Mouse (Mus musculus) adrenal gland, adult 2 months (tissue): ENCODE measurements at regions not wholly inside any gene's neighbourhood (a gene's known extent, or its start where the extent isn't known, plus 50 kb on each side); places are given as distances from the start of the nearest gene placed in this dataset.

Experiments
- DNase-seq: peaks from one replicate; pipeline ENCODE4 v3.0.0; 2021

GRCm38 (mm10) chr6:117570346-117570745 lies 270.6 kb upstream of the Zfp637 start:
- DNase-seq: no peak

- DNase-seq: no peak
These were observed 270.2 kb upstream of the Zfp637 start for GRCm38 (mm10) chr6:117570791-117571190.

GRCm38 (mm10) chr6:117572006-117572405 lies 269.0 kb upstream of the Zfp637 start:
- no peak for DNase-seq

DNA sequence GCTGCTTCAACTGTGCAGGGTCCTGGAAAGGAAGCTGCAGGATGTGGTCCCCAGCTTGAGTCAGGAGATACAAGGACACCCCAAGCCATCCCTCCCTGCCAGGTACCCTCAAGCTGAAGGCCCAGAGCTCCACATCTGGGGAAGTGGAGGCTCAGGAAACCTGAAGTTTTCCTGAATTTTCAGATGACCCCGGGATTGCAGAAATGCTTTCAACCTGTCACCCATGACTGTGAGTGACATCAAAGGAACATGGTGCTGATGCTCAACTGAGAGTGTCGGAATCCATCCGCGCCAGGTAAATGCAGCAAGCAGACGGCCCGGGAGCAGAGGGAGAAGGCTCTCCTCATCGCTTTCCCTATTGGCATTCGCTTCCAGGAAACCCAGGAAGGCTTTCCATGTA lies 267.6 kb upstream of the Zfp637 start:
- no peak for DNase-seq

GRCm38 (mm10) chr6:117574146-117574545 lies 266.8 kb upstream of the Zfp637 start:
- no peak for DNase-seq

DNA sequence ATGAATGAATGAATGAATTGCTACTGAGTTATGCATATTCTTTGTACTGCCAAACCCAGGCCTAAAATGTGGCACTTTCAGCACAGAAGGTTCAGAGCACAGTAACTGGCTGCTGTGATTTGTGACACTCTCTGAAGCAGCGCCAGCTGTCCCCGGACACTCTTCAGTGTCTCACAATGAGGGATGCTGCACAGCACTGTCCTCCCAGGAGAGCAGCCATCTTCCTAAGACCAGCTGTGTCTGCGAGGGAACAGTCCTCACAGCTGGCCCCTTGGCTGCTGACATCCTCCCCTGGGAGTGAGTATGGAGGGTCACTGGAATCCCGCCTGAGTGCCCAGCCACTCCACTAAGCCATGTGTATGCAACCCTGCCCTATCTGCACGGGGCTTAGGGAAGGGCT lies 265.9 kb upstream of the Zfp637 start:
- no peak for DNase-seq

- no peak for DNase-seq
These were observed 265.0 kb upstream of the Zfp637 start for GRCm38 (mm10) chr6:117576021-117576420.

DNA sequence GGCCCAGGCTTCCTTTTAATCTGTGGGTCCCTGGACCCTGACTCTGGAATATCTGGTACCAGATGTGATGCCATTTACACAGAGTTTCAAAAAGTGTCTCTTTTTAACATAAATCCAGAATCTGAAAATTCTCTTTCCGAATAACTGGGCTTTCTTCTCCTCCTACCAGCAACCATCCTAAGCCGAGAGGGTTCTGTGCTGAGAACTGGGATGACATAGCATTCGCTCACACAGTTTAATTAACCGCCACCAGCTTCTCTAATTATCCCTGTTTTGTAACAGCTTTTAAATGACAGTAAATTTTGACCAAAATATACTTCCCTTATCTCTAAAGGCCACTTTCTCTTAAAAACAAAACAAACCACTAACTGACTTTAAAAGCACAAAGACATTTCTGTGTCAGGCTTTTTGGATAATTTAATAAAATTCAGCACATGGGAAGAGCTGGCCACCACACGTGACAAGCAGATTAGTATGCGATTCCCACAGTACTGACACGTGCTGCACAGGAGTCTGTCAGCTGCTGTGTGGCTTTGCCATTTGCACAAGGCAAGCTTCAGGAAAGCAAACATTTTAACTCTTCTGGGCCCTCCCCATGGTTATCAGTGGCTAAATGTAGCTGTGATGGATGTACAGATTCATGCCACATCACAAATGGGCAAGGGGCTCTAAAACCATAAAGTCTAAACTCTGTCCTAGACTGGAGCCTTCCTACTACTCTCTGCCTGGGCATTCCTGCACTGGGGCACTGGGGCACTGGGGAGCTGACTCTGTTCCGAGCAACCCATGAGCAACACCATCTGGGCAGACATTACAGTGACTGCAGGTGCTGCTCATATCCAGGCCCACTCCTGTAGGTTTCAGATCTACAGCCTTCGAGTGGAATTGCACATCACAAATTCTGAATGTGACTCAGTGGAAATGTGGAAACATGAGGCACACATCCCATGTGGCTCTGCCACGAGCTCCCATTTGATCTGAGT lies 263.1 kb upstream of the Zfp637 start:
- DNase-seq: no peak

DNA sequence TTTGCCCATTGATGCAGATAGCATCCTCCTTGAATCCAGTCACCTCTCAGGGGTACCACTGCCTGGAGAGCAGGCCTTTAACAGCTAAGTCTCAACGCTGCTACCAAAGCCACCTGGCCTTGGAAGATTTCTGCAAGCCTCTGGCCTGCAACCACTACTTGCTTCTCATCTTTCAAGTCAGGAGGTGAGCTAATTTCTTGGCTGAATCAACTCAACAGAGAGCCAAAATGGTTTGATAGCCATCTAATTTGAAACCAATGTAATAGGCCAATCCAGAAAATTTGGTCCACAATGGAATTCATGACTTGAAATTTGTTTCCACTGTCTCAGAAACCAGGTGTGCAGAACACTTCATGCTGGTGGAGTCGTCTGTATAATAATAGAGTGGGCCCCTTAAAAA lies 260.0 kb upstream of the Zfp637 start:
- DNase-seq: no peak

GRCm38 (mm10) chr6:117583121-117583520 lies 257.9 kb upstream of the Zfp637 start:
- DNase-seq: no peak

GRCm38 (mm10) chr6:117584563-117584962 lies 256.4 kb upstream of the Zfp637 start:
- no peak for DNase-seq

- no peak for DNase-seq
These were observed 244.7 kb upstream of the Zfp637 start for GRCm38 (mm10) chr6:117596166-117596840.

DNA sequence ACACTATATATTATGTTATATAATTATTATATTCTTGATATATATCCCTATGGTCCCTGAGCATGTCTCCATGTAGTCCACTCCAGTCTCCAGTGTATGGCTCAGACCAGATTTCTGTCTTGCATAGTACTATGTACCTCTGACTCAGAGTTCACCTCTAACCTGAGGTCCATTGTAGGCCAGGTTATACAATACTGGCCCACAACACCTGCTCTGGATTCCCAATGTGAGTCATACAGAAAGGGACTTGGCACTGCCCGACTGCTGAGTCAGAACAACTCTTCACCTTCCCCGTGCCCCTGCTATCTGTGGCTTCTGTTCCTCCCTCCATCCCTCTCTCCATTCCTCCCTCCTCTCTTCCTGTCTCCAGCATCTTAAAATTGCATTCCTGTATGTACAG lies 236.1 kb upstream of the Zfp637 start:
- DNase-seq: no peak

DNA sequence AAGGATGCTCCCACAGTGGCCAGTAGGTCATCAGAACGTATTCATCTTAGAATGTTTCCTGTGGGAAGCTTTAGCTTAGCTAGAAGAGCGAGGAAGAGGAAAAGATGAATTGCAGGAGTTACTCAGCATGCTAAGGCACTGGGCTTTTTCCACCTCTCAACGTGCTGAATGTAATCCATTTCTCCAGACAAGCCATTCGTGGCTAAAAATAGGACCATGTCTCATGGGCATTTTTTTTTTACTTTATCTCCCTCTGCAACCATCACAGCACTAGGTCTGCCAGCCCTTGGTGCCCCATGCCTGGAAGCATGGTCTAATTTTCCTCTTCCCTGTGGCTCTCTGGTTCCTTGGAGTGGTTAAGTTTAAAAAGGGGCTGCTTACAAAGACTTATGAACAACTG lies 235.3 kb upstream of the Zfp637 start:
- DNase-seq: no peak

DNA sequence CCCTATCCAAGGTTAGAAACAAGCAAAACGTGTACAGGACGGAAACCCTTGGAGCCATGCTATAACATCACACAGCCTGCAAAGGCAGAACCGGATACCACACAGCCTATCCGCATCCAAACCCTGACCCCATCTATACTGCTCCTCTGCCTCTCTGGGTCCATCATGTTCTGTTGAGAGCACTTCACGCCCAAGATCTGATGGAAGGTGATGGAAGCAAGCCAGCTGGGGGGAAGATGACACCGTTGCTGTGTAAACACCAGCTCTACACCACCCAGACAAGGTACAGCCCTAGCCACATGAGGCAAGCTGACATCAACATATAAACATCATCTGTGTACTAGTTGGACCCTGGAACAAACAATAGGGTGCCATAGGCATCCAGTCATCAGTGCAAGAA lies 234.8 kb upstream of the Zfp637 start:
- no peak for DNase-seq

DNA sequence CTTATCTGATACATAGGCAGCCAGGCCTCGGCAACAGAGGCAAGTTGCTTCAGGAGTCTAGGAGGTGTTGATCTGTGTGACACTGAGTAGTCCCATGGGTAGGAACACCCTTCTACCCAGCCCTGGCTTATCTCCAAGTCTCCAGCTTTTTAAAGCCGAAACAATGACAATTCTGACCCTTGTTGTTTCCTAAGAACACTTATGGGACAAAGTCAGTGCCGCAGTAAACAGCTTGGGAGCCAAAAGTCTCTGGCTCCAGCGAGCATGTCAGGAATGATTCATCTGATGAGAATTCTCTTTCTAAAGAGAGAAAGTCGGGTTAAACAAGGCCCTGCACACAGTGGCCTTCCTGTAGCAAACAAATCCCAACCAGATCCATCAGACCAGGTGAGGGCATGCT lies 234.0 kb upstream of the Zfp637 start:
- DNase-seq: peak; percentile 26

DNA sequence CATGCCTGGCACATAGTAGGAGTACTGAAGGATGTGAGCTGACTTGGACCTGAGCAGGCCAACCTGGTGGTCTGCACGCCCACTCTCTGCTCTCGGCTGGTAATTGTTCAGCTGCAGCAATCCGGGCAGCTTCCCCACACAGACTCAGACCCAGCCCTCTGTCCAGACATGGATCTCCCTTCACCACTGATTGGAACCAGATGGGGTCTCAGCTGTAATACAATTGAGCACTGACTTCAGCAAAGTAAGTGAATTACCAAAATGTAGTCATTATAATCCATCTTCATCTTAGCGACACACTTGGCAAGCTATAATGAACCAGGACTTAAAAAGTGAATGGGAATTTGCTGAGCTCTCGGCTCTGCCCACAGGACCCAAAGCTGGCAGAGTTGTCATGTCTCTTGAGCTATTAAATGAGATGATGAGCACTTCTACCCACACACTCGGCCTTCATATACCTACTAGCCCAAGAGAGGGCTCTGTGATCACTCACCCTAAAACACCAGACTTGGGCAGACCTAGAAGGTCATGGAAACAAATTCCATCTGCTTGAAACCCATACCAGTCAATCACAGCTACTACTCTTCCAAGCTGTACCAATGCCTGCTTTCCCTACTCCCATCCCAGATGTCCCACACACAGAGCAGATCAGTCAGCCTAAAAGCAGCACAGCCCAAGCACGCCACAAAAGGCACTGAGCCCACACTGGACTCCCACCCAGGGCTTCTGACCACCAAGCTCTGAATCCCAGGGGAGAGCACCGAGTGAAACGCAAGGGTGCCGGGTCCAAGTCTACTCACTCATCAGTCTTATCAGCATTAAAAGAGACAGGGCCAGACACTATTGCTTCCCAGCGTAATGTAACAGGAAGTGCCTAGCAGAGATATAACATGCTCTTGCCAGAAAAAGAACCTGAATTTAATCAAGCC lies 231.2 kb upstream of the Zfp637 start:
- no peak for DNase-seq

DNA sequence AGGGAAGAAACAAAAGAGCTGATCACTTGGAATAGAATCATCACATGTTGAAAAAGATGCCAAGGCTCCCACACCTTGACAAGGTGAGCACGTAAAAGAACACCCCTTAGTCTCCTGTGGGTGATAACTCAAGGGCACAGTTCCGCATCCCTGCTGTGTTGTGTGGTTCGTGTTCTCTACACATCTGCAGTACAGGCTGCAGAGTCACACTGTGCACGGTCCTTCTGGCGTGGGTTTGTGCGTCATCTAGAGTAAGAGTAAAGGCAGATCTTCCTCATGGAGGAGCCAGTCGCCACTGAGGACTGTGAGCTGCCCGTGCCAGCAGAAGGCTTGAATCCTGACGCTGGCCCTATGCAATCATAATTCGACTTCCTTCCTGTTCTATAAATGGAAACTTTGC lies 229.7 kb upstream of the Zfp637 start:
- DNase-seq: no peak

DNA sequence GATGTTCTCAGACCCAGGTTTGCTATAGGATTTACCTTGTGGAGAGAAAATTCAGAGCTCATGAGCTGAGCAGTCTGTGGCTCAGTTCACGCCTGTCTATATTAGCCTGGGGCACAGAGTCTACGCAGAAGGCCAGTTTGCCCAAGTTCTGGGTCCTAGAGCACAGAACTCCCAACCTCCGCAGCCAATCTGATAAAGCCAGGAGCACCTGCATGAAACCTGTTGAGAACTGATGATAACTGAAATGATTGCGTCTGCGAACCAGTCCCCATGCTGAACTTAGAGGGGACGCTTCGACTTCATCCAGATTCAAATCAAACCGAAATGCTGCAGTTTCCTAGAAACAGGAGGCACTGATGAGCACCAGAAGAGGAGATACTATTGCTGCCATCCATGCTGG lies 229.0 kb upstream of the Zfp637 start:
- no peak for DNase-seq

DNA sequence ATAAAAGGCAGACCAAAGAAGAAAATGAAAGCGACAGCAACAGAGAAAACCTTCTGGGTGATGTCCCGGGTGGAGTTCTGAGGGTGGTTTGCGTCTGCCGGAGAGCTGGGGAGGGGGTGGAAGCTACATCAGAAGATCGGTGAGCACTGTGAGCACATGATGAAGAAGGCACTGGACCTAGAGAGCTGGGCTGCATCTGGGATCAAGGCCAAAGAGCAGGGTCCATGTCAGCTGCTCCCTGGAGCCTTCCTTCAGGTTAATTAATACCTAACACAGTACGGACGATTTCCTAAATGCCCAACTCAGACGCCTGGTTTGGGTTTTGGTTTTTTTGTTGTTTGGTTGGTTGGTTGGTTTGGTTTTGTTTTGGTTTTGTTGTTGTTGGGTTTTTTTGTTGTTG lies 228.6 kb upstream of the Zfp637 start:
- no peak for DNase-seq

DNA sequence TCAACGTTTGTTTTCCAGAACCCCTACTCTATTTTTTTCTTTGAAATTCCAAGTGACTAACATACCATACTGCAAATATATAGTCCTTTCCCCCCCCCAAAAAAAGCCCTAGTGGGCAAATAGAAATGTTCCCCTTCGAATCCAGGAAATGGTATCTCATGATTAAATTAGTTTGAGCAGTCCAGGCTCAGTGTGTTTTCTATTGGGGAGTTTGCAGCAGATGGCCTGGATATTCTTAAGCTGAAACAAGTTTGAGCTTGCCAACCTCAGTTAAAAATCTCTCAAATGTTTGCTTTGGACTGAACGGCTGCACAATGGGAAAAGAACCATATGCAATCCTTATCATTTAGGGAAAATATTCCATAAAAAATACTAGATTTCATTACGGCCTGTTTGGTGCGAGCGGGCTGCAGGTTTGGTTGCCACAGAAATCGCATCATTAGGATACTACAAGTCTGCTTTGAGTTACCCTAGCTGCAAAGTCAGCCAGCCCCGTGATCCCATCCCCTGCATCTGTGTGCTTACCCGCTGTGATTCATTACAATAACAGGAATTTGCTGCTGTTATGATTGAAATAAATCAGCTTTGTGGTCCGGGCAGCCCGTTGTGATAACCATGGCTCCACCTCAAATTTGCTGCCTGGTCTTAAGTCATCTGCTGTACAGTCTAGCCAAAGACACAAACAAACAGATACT lies 227.2 kb upstream of the Zfp637 start:
- no peak for DNase-seq

GRCm38 (mm10) chr6:117614386-117614785 lies 226.6 kb upstream of the Zfp637 start:
- DNase-seq: no peak
